Mouse (Mus musculus) CD4-positive naive resting alpha-beta T cell, adult 76 days (primary cell): ENCODE measurements around the gene Isx. TPM values are rescaled to one million over a fixed set of nuclear protein-coding genes. Genes with fewer than 3 reads are reported as not detected.

ENCODE experiments used
- total RNA-seq: library from RNA; stranded (reverse); gene quantifications from one replicate; pipeline ENCODE4 v1.2.4, GENCODE M21; 2023

Gene Isx
- total RNA-seq = not detected

GRCm38 (mm10) chr8:74872940-74873339 lies at the start of gene Isx:
Gene Isx, plus strand, starts transcription at chr8:74873173.

Other genes with a start within 250 kb of the Isx start
- gene Hmgxb4, start 120.2 kb downstream of the Isx start, total RNA-seq = 33.1 TPM
- gene Tom1, start 160.5 kb downstream of the Isx start, total RNA-seq = 28.1 TPM
- 31.2 TPM for gene Hmox1, start 220.4 kb downstream of the Isx start, total RNA-seq
- gene Mcm5, start 236.4 kb downstream of the Isx start, total RNA-seq = 35.5 TPM